Mouse (Mus musculus): ENCODE results near the gene Dctpp1.

Gene Dctpp1

GRCm38 (mm10) chr7:127228615-127229303, 31.8 kb downstream of the Dctpp1 start:
- DNase-seq, result peak; percentile 93

GRCm38 (mm10) chr7:127225147-127225995, 35.1 kb downstream of the Dctpp1 start:
- DNase-seq, result no peak

GRCm38 (mm10) chr7:127224616-127225015, 35.9 kb downstream of the Dctpp1 start:
- no peak for DNase-seq

- DNase-seq, result no peak
Measured at GRCm38 (mm10) chr7:127223515-127224478, 36.7 kb downstream of the Dctpp1 start.

GRCm38 (mm10) chr7:127223106-127223505, 37.4 kb downstream of the Dctpp1 start:
- DNase-seq, result no peak

- no peak for DNase-seq
Measured at GRCm38 (mm10) chr7:127220440-127220839, 40.1 kb downstream of the Dctpp1 start.

- no peak for DNase-seq
Measured at GRCm38 (mm10) chr7:127218670-127219069, 41.8 kb downstream of the Dctpp1 start.

- peak; percentile 77 for DNase-seq
Measured at GRCm38 (mm10) chr7:127217901-127218642, 42.4 kb downstream of the Dctpp1 start.

GRCm38 (mm10) chr7:127217475-127217874, 43.0 kb downstream of the Dctpp1 start:
- peak; percentile 81 for DNase-seq

- no peak for DNase-seq
Measured at GRCm38 (mm10) chr7:127216307-127216706, 44.2 kb downstream of the Dctpp1 start.

- DNase-seq, result peak; percentile 96
Measured at GRCm38 (mm10) chr7:127214981-127215871, 45.3 kb downstream of the Dctpp1 start.

- DNase-seq, result peak; percentile 94
Measured at GRCm38 (mm10) chr7:127214521-127214920, 46.0 kb downstream of the Dctpp1 start.

- no peak for DNase-seq
Measured at GRCm38 (mm10) chr7:127213930-127214329, 46.6 kb downstream of the Dctpp1 start.

- no peak for DNase-seq
Measured at GRCm38 (mm10) chr7:127213485-127213884, 47.0 kb downstream of the Dctpp1 start.

GRCm38 (mm10) chr7:127212432-127213250, 47.9 kb downstream of the Dctpp1 start:
- peak; percentile 89 for DNase-seq

- peak; percentile 84 for DNase-seq
Measured at GRCm38 (mm10) chr7:127211014-127211745, 49.3 kb downstream of the Dctpp1 start.

GRCm38 (mm10) chr7:127210266-127210665, 50.2 kb downstream of the Dctpp1 start:
- DNase-seq, result peak; percentile 91

- peak; percentile 89 for DNase-seq
Measured at GRCm38 (mm10) chr7:127209851-127210250, 50.7 kb downstream of the Dctpp1 start.

Data from heart, adult 11 months (tissue).